Mouse (Mus musculus): ENCODE results near the gene Serpine1.

GRCm38 (mm10) chr5:137083051-137083450 is 11.0 kb upstream of the Serpine1 start:
- no peak for TF ChIP-seq CHD2 (IDR thresholded peaks at IDR 0.05; ENCODE audit: low read length)
- TF ChIP-seq CTCF (IDR thresholded peaks at IDR 0.05 in 2 of 3, conservative IDR thresholded peaks at IDR 0.05 in 1 of 3; ENCODE audit: control insufficient read depth in 1 of 3, insufficient read depth in 1 of 3, low read depth in 2 of 3, low read length in 3 of 3, poor library complexity in 1 of 3, severe bottlenecking in 1 of 3) = no peak
- no peak for TF ChIP-seq TCF12 (IDR thresholded peaks at IDR 0.05; ENCODE audit: low read depth, low read length)
- no peak for TF ChIP-seq HCFC1 (IDR thresholded peaks at IDR 0.05; ENCODE audit: low read depth, low read length)

Measured in MEL (cell line).